Mouse (Mus musculus) heart, postnatal 4 days (tissue): ENCODE measurements around the gene Clic6. TPM values are rescaled to one million over a fixed set of nuclear protein-coding genes. Genes with fewer than 3 reads are reported as not detected.

Experiments used
- DNase-seq: peaks from one replicate; pipeline ENCODE4 v3.0.0; 2021
- total RNA-seq, 2 experiments: library from RNA; stranded (reverse); gene quantifications; 2 replicates each; pipeline ENCODE4 v1.2.3; 2021

The Clic6 gene
- 1 to 10 TPM; 1.0 to 1.8 TPM for total RNA-seq

DNA sequence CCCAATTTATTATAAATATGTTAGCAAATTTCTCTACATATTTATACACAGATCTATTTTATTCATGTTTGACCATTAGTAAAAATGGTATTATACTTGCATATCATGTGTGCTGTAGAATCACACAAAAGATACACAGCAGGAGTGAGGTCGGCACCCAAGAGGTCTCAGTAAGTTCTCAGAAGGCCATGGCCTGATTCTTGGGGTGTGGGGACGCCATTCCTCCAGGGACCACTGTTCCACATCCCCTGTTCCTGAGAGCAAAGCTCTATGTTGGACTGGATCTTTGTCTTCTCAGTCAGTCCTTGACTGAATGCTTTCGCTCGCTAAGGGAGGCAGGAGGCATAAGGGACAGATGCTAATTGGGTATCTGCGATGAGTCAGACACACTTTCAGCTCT is at the start of gene Clic6:
Gene Clic6 (plus strand): TSS at position 301 of the 400 bp plus-strand sequence.
- no peak for DNase-seq

DNA sequence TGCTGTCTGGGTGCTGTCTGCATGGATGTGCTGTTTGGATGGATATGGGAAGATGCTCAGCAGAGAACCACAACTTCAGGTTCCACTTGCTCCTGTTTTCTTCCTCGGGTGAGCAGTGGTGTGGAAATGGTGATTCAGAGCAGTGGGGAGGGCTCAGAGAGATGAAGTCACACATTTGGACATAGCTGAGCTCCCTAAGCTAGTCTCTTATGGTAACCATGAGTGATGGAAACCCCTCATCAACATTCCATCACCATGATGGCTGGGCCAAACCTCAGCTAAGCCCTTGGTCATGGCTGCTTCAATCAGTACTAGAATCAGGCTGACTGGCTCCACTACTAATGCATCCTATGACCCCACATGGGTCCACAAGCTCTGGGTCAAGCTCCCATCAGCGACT is 45.8 kb upstream of the Clic6 start:
- DNase-seq, result no peak

DNA sequence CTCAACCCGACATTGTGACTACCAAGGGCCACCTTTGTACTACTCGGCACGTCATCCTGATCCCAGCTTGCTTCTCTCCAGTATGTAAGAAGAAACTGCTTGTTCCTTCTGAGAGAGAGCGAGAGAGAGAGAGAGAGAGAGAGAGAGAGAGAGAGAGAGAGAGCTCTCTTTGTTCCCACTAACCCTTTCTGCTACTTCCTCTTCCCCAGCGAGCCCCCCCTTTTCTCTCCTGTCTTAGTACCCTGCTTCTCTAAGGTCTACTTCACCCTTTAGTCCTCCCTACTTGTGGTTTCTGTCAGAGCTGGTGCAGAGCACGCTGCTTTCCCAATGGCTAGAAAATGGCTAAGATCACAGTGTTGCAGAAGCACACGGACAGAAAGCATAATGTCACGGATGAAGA is 45.3 kb upstream of the Clic6 start:
- DNase-seq, result no peak

DNA sequence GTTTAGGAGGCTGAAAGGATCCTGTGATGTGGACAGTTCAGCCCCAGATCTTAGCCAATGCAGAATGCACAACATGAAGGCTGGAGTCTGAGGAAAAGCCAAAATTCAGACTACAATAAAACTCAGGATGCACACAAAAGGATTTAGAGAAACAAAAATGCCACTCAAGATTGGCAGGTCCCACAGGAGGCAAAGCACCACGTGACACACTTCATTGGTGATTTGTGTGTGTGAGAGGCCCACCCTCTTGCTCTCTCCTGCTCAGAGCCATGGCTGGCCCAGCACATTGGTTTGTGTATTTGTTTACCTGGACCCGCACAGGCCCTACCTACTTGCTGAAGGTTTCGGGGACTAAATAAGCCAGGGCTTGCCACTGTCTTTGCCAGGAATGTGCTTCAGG is 44.3 kb upstream of the Clic6 start:
- no peak for DNase-seq

DNA sequence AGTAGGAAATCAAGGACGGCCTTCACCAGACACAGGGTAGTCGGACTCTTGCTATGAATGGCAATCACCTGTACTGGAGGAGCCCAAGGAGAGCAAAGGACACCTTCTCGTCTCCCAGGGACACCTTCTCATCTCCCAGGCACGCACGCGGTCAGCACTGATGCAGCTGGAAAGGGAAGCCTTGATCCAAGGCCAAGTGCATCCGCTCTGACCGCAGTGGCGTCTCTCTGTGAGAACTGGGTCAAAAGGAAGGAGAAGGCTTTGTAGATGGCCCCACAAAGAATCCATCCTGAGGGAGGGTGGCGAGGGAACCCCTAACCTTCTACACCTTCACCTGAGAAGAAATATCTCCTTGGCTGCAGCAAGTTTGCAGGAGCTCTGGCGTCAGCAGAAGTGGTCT is 43.4 kb upstream of the Clic6 start:
- DNase-seq, result no peak

DNA sequence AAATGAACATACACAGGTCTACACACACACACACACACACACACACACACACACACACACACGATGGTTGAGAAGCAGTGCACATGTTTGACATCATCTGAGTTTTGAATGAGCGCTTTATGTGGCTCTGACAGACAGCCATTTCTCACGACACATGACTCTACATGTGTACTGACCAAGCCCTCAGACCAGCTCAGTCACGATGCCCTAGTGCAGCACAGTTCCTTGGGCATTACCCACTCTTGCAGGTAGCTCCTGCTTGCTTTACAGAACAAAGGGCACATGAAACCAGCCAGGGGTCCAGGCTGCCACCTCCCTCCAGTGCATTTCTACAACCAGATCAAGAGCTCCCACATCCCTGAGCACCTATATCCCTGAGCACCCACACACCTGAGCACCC is 42.6 kb upstream of the Clic6 start:
- DNase-seq, result no peak

DNA sequence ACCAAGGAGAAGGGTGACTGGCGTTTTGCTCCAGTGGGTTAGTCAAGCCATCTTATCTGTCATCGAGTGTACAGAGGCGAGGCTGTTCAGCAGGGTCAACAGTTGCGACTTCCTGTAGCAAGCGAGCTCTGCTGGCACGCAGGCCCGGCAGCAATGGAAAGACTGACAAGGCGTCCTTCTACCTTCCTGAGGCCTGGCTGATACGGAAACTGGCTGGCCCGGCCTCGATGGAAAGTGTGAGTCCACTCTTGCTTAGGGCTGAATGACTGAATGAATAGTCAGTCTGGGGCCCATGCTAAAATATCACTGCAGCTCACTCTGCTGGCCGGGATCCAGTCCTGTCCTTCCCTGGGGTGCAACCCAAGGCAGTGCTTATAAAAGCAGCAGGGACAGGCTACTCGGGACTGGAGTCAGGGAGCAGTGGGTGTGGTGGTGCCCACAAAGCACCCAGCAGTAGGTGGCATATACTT is 41.9 kb upstream of the Clic6 start:
- peak; percentile 84 for DNase-seq

DNA sequence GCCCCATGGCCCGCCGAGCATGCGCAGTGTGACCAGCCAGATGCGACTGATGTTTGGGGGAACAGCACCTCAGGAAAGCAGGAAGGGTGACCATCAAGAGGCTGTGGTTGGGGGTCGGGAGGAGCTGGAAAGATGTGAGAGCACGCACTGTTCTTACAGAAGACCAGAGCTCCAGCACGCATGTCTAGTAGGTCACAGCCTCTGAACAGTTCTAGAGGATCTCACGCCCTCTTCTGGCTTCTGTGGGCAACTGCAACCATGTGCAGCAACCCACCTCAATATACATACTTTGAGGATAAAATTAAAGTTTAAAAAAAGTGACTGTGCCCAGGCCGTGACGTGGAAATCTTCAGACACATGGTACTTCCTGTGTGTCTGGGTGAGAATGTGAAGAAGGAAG is 40.2 kb upstream of the Clic6 start:
- DNase-seq, result peak; percentile 59

DNA sequence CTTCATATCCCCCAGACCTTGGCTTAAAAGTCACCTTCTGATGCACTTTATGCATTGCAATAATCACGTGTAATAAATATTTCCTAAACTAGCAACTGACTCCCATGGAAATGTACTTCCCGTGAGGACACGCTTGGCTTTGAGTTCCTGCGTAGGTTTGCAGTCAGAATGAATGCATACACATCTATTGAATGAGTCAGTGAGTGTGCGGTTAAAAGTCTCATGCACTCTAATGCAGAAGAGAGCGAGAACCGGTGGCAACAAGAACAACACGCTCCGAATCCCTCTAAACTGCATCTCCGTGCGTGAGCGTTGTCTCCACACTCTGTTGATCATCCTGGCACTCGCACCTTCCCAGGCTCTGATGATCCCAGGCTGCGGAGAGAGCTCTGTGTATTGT is 36.5 kb upstream of the Clic6 start:
- DNase-seq, result no peak

DNA sequence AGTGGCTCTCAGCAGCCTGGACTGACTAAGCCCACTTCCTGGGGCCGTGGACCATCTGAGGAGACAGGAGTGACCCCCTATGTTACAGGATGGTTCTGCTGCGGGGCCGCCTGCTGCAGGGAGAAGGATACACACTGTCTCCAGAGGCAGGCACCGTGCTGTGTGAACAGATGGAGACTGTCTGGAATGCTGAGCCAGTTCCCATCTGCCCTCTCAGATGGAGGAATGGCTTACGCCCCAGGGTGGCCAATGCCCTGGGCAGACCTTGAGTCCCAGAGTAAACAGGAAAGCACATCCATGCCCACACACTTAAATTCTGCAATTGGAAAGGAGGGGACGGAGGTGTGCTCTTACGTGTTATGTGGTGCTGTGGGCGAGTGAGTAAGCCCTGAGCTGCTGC is 35.2 kb upstream of the Clic6 start:
- DNase-seq, result no peak

DNA sequence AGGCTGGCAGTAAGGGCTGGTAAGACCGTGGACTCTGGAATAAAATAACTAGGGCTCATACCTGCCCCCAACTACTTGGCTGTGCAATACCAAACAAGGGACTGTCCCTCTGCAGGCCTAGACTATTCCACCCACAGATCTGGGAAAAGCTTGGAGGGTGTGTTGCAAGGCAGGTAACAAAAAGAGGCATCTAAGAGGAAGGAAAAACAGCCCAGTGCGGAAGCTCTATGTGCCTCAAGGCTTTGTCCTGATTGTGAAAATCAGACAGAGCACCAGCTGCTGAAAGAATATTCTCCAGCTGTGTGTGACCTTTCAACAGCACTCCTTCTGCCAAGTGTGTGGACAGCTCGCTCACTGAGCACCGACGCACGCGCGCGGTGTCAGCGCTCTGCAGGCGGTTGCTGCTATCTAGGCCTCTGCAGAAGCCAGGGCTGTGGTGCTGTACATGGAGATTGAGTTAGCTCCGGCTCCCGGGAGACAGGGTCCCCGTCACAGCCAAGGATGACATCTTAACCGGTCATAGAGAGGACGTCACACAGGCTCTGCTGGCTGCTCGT is 33.9 kb upstream of the Clic6 start:
- DNase-seq, result peak; percentile 78

DNA sequence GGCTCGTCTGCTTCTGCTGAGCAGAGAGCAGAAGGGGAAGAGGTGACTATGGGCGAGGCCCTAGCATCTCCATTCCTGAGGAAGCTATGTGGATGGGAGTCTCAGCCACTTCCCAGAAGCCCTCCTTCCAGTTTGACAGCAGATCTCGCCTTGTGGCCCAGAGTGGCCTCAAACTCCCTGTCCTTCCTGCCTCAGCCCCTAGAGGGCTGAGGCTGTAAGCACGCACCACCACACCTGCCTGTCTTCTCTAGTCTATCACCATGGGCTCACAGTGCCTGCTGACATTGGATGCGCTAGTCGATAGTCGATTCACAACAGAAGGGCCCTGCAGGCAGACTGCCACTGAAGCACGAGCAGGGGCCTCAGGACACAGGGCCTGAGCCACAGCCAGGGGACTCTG is 32.9 kb upstream of the Clic6 start:
- no peak for DNase-seq

DNA sequence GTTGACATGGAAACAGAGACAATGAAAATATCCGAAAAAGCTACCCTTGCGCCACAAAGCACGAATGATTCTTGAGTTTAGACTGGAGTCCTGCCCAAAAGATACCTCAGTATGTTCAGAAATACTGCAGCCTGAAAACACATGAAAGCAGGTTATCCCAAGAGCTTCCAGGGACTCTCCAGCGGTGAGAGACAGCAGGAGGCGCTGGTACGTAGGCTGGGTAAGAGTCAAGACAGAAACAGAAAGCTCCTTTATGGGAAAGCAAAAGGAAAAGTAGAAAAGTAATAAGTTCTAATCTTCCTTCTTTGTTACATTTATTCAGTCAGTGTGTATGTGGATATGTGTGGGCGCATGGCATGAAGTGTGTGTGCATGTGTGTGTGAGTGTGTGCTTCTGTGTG is 31.5 kb upstream of the Clic6 start:
- DNase-seq, result no peak

DNA sequence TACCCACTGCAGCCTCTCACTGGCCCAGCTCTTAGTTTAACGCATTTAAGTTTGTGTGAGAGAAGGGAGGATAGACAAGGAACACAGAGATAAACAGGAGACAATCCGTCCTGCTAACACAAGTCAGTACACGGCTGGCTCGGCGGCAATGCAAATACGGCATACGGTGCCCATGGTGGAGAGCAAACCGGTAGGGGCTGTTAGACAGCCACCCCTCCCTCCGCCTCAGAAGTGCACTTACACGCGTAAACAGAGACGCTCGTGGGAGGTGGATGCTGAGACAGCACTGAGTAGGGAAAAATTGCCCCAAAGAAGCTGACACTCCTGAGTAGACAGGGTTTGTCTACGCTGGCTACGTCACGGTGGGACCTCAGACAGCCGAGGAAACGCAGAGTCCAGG is 31.0 kb upstream of the Clic6 start:
- DNase-seq, result no peak

DNA sequence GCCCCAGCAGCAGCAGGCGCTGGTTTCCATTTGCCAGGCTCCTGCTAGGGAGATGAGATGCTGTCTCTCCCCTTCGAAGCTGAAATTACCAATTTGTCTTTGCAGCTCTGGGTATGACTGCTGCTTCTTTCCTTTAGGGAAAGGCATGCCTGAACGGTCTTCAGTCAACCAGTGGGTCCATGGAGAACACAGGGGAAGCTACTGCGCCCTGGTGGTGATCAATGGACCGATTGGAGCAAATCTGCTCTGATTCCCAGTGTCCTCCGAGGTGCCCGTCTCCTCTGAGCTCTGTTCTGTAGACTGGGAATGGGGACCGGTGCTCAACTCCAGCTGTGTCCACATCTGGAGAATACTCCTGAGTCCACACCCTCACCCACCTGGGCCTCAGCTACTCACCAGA is 30.0 kb upstream of the Clic6 start:
- no peak for DNase-seq

DNA sequence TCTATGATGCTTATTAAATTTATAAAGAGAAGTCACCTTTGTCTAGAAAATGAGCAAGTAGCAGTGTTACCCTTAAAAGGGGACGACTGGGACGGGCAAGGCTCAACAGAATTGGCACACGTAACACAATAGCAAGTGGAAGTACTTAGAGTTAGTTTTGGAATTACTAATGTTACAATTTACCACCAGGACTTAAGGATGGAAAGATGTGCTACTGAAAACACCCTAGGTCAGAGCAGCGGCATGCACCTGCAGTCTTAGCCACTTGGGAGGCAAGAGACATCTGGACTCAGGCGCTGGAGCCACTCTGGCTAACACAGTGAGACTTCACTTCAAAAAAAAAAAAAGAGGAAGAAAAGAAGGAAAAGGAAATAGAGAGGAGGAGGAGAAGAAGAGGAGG is 29.6 kb upstream of the Clic6 start:
- no peak for DNase-seq

DNA sequence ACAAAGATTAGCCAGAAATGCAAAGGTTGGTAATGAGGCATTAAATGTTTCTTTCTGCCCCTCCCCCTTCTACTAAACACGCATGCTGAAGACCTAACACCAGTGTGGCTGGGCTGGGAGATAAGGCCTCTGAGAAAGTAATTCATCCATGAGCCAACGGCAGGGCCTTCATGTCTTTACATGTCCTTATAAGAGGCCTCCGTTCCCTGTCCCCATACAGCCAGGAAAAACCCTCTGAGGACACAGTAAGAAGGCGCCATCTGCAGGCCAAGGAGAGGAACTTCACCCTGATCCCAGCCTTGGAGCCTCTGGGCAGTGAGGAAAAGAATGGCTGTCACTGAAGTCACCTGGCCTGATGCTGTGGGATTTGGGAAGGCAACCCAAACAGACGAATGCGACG is 27.9 kb upstream of the Clic6 start:
- peak; percentile 82 for DNase-seq

DNA sequence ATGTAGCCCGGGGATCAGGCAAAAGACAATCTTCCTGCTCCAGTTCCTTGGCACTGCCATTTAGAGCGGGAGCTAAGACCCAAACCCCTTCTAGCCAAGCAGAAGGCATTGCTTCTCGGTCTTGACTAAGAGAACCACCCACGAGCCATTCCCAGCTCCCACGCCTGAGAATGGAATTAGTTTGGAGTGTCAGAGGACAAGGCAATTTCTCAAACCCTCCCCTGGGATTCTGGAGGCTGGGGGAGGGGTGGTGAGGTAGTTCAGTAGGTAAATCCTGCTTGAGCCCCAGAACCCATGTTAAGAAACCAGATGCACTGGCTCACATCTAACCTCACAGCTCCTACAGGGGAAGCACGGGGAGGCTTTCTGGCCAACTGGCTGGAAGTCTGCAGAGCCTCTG is 24.1 kb upstream of the Clic6 start:
- no peak for DNase-seq

DNA sequence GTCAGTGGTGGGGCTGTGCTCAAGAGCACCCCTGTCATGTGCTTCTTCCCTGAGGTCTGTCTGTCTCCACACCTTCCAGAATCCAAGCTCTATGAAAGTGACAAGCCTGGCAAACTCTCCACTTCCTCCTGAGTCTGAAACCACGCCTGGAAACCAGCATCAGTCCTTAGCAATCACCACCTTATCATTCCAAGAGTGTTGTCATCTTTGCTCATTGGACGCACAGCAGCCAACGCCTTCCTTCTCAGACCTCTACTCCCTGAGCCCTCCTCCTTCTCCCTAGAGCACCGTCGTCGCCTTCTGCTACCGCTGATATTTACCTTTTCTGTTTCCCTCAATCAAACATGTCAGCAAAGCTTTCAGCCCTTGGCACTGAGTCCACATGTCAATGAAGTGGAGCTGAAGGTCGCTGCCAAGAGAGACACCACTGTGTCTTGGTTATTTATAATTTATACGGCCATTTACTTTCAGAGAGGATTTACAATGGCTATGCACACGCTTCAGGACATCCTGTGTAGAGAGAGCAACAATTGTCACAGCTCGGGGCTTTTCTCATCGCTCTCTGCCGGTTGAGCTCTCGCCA is 21.1 kb upstream of the Clic6 start:
- no peak for DNase-seq

DNA sequence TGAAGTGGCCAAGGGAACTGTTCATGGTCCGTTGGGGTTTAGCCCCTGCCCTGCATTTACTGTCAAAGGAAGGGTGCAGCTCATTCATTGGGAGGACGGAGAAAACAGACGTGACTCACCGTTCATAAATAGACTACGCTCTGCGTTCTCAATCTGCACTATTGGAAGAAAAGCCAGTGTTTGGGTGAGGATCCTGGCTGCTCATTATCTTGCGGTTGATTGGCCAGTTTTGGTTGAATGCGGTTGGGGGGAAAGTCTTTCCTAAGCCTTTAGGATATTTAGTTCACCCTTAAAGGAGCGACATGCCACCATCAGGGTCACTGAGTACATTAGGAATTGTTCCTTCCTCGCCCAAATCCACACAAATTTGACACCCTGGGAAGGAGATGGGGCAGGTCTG is 20.3 kb upstream of the Clic6 start:
- no peak for DNase-seq

DNA sequence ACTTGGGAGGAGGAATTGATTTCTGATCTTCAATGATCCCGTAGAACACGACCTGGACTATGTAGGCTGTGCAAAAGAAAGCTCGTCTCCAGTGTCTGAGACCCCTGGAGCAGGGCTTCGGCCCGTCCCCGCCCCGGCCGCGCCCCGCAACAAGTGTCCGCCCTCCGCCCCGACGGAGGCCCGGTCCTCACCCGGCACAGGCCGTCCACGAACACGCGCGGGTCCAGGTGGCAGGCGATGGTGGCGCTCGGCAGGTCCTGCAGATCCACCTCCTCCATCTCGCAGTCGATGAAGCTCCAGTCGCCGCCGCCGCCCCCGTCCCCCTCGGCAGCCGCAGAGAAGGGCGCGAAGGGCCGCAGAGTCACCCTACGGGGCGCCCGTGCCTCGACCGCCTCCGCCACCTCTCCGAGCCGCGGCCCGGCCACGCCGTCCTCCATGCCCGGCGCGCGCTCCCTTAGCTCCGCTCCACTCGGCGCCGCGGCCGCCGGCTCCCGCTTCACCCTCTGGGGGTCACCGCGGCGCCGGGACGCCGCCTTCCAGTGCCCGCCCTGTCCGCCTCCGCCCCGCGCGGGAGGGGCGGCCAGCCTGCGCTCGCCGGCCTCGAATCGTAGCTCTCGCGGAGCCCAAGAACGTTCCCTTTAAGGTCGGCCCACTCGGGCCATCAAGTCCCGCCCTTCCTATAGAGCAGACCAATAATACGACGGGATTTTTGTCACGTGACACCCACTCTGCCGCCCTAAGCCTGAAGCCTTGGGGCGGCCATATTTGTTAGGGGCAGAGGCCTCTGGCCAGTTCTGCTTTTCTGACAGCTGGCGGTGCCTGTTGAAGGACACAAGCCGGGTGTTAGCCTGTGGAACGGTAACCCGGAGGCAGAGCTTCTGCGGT is 19.7 kb upstream of the Clic6 start:
- DNase-seq, result peak; percentile 98

DNA sequence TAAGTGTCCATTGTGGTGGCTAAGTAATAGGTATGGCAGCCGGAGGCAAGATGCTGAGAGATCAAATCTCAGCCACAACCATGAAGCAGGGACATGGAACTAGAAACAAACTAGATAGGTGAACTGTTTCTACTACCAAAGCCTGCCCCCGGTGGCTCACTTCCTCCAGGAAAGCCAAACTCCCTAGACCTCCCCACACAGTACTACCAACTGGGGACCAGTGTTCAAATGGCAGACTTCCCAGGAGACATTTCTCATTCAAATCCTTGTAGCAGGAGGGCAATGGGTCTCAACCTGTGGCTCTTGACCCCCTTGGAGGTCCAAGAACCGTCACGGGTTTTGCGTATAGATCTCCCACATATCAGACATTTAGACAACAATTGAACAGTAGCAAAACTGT is 18.5 kb upstream of the Clic6 start:
- DNase-seq, result no peak

DNA sequence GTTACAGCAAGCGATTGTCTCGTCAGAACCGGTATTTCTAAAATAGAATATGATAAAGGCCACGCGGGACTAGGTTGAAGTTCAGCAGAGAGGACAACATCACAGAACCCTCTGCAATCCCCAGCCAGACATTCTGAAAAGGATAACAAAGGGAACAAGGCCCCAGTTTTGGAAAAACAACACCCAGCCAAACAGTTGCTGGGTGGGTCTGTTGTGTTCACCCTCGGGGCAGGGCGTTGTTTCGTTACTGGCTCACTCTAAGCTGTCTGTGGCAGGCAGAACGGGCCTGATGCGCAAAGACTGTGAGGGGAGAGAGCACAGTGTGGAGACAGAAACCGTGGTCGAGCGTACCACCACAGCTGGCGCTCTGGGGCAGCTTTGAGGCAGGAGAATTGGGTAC is 17.1 kb upstream of the Clic6 start:
- DNase-seq, result peak; percentile 15

DNA sequence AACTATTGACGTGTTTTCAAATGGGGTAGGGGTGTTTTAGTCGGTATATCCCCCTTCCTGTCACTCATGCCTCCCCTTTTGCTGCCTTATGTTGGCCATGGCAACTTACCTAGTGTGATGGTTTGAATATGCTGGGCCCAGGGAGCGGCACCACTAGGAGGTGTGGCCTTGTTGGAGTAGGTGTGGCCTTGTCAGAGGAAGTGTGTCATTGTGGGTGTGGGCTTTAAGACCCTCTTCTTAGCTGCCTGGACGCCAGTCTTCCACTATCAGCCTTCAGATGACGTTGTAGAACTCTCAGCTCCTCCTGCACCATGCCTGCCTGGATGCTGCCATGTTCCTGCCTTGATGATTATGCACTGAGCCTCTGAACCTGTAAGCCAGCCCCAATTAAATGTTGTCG is 14.8 kb upstream of the Clic6 start, which contains the start of gene Rcan1:
Gene Rcan1 (minus strand): TSS at position 162 of the 400 bp plus-strand sequence.
- no peak for DNase-seq
